Mouse (Mus musculus): ENCODE measurements around the gene 3110082J24Rik.

3110082J24Rik gene

GRCm38 (mm10) chr5:30105668-30106300, at the start of gene 3110082J24Rik:
TSS of gene 3110082J24Rik (minus strand) at chr5:30106086.
- no peak for DNase-seq (ENCODE audit: low read depth)

GRCm38 (mm10) chr5:30155395-30155792, 49.5 kb upstream of the 3110082J24Rik start:
- DNase-seq (ENCODE audit: low read depth), result no peak

GRCm38 (mm10) chr5:30154474-30155394, 48.8 kb upstream of the 3110082J24Rik start, which contains the start of the genes Hadha and Hadhb:
TSS of gene Hadha (minus strand) at chr5:30155162.
TSS of gene Hadhb (plus strand) at chr5:30155248.
- peak; percentile 94 for DNase-seq (ENCODE audit: low read depth)

- DNase-seq (ENCODE audit: low read depth), result peak; percentile 32
Observed at GRCm38 (mm10) chr5:30154013-30154412, 48.1 kb upstream of the 3110082J24Rik start.

- DNase-seq (ENCODE audit: low read depth), result no peak
Observed at GRCm38 (mm10) chr5:30153222-30153621, 47.3 kb upstream of the 3110082J24Rik start.

GRCm38 (mm10) chr5:30152413-30152812, 46.5 kb upstream of the 3110082J24Rik start:
- DNase-seq (ENCODE audit: low read depth), result no peak

GRCm38 (mm10) chr5:30152007-30152406, 46.1 kb upstream of the 3110082J24Rik start:
- DNase-seq (ENCODE audit: low read depth), result no peak

GRCm38 (mm10) chr5:30148133-30148920, 42.4 kb upstream of the 3110082J24Rik start:
- no peak for DNase-seq (ENCODE audit: low read depth)

- no peak for DNase-seq (ENCODE audit: low read depth)
Observed at GRCm38 (mm10) chr5:30146526-30146925, 40.6 kb upstream of the 3110082J24Rik start.

GRCm38 (mm10) chr5:30138193-30138592, 32.3 kb upstream of the 3110082J24Rik start:
- no peak for DNase-seq (ENCODE audit: low read depth)

- no peak for DNase-seq (ENCODE audit: low read depth)
Observed at GRCm38 (mm10) chr5:30137271-30137670, 31.4 kb upstream of the 3110082J24Rik start.

GRCm38 (mm10) chr5:30135711-30136231, 29.9 kb upstream of the 3110082J24Rik start:
- DNase-seq (ENCODE audit: low read depth), result no peak

- peak; percentile 68 for DNase-seq (ENCODE audit: low read depth)
Observed at GRCm38 (mm10) chr5:30132173-30132572, 26.3 kb upstream of the 3110082J24Rik start.

- DNase-seq (ENCODE audit: low read depth), result no peak
Observed at GRCm38 (mm10) chr5:30131246-30131645, 25.4 kb upstream of the 3110082J24Rik start.

GRCm38 (mm10) chr5:30128680-30129079, 22.8 kb upstream of the 3110082J24Rik start:
- no peak for DNase-seq (ENCODE audit: low read depth)

GRCm38 (mm10) chr5:30127921-30128597, 22.2 kb upstream of the 3110082J24Rik start:
- DNase-seq (ENCODE audit: low read depth), result no peak

GRCm38 (mm10) chr5:30126756-30127155, 20.9 kb upstream of the 3110082J24Rik start:
- DNase-seq (ENCODE audit: low read depth), result peak; percentile 90

GRCm38 (mm10) chr5:30125587-30125986, 19.7 kb upstream of the 3110082J24Rik start:
- peak; percentile 83 for DNase-seq (ENCODE audit: low read depth)

GRCm38 (mm10) chr5:30122481-30122880, 16.6 kb upstream of the 3110082J24Rik start:
- no peak for DNase-seq (ENCODE audit: low read depth)

- DNase-seq (ENCODE audit: low read depth), result no peak
Observed at GRCm38 (mm10) chr5:30120106-30120505, 14.2 kb upstream of the 3110082J24Rik start.

GRCm38 (mm10) chr5:30119163-30119562, 13.3 kb upstream of the 3110082J24Rik start:
- no peak for DNase-seq (ENCODE audit: low read depth)

All from 416B (cell line).